Mouse (Mus musculus): ENCODE data around the gene Rnf181.

The Rnf181 gene

DNA sequence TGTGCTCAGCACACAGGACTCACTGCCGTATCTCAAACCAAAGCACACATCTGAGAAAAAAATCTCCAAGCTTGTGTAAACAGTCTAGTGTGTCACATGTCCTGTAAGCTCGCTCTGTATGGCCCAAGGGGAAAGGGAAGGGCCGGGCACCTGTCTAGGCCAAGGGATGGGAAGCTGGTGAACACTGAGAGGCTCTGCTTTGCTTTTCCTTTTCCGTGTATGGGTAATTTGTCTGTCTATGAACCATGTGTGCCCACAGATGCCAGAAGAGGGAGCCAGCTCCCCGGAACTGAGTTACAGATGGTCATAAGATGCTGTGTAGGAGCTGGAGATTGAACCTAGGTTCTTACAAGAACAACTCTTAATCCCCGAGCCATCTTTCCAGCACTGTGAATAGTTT, 40.5 kb downstream of the Rnf181 start:
- DNase-seq (ENCODE audit: low spot score), result no peak

DNA sequence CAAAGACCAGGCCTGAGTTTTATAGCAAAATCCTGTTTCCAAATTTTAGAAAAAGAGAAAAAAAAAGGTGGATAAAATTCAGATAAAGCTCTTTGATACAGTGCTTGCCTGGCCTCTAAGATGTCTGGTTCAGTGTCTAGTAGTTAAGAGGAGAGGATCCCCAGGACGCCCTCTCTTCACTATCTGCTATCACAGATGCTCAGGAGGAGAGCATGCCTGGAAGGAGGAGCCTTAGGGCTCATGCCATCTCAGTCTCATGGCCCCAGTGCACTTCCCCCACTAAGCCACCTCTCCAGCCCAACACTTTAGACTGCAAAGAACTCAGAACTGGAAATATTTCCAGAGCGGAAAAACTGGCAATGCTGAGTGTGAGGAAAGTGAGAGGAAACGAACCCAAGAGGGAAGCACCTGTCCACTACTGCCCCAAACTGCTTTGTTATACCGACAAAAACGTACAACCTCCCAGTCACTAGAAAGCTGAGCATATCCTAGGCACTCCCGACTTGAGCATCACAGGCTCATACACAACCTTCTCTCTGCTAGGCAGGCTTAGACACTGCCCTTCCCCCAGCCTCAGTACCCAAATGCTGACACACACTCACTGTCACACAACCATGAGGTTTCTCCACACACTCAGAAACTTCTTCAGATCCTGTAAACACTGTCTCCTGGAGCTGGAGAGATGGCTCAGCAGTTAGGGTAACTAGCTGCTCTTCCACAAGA, 42.8 kb downstream of the Rnf181 start:
- no peak for DNase-seq (ENCODE audit: low spot score)

DNA sequence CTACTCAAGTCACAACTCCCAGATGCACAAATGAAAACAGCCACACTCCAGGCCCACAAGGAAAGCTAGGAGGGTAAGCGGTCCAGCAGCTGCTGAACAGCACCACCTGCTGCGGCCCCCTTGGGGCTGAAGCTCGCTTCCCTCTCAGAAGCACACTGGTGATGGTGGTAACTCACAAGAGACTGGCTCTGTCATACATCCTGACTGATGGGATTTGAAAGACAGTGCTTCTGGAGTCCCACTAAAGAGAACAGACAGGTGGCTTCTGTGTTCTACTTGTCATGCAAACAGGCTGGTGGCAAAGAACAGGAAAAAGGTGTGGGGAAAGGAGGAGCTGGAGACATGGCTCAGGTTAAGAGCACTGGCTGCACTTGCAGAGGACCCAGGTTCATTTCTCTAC, 43.8 kb downstream of the Rnf181 start:
- DNase-seq (ENCODE audit: low spot score), result no peak

DNA sequence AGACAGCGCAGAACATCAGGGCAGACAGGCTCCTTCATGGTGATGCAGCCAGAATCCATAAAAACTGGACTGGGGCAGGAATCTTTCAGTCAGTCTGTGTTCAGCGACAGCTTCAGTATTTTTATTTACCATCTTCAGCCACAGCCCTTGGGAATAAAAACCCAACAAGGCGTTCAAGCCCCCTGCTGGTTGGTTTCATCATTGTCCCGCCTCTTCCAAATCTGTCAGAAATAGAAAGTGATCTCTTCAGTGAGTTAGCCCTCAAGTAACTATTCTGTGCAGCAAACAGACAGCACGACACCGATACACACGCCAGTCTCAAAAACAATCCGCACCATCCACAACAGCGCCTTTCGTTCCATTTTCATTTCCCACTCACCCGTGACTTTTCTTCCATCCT, 47.7 kb downstream of the Rnf181 start:
- peak; percentile 56 for DNase-seq (ENCODE audit: low spot score)

DNA sequence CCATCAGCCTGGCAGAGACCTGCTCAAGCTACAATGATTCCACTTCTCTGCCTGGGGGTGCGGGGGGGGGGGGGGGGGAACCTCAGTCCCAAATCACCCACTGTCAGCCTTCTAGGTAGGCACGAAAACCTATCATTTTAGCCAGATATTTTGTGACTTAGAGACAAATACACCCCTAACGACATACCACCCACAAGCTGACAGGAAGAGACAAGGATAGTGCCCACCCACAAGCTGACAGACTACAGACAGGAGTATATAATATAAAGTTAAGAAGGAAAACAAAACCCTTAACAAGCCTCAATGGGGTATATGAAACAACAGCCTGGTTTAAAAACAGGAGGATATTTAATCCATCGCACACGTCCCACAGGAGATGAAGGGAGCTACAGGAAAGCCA, 48.3 kb downstream of the Rnf181 start:
- no peak for DNase-seq (ENCODE audit: low spot score)

DNA sequence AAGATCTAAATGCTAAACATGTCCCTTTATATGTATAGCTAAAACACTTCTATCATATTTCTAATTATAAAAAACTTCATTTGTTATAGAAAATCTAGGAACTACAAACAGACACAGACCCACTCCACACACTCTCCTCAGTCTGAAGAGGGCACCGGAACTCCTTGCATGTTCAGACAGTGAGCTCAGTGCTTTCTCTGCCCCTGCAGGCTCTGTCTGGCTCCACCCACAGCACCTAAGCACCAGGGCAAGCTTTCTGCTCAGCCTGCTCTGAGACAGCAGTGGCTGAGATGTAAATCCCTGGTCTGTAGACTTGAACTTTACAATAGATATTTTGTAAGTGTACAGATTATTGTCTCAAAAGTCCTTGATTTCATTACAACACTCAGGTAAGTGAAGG, 50.7 kb downstream of the Rnf181 start:
- no peak for DNase-seq (ENCODE audit: low spot score)

DNA sequence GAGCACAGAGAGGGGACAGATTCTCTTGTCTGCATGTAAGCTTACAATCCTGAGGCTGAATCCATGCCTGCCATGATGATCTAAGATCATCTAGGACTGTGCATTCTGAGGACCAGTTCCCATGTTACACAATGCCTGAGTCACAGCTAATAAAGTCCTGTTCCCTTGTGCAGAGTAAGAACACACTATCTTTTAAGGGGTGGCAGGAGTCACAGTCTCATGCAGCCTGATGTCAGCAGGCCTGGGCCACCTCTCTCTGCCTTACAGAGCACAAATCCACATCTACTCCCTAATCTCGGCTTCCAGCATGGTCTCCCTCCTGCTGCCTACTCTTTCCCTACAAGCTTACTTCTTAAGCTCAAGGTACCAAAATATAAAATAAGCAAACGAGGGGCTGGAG, 51.4 kb downstream of the Rnf181 start:
- no peak for DNase-seq (ENCODE audit: low spot score)

DNA sequence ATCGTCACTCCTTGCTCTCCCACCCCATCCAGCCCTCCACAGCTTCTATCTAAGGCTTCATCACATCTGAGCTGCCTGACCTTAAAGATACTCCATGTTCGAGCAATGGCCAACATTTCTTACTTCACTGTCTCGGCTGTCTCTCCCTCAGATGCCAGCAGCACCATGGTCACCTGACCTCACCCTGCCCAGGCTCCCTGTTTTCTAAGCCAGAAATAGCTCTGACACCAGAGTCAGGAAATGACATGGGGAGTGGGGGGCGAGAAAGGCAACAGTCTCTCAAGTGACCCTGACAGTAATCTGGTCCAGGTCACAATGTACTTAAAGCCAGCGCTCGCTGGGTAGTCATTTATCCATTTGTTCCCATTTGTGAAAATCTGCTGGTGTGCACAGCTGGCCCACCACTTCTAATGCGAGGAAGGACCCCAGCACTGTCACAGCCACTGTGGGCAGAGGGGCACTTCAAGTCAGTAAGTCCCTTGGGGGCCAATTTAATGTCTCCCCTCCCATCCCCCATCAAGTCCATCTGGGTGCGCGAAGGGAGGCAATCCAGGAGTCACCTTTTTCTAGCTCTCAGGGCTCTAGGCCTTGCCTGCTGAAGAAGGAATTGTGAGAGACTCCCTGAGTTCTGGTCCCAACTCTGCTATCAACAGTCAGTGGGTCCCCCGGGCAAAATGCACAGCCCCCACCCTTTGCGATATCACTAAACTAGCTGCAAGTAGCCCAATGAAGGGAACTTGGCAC, 53.5 kb downstream of the Rnf181 start:
- no peak for DNase-seq (ENCODE audit: low spot score)

DNA sequence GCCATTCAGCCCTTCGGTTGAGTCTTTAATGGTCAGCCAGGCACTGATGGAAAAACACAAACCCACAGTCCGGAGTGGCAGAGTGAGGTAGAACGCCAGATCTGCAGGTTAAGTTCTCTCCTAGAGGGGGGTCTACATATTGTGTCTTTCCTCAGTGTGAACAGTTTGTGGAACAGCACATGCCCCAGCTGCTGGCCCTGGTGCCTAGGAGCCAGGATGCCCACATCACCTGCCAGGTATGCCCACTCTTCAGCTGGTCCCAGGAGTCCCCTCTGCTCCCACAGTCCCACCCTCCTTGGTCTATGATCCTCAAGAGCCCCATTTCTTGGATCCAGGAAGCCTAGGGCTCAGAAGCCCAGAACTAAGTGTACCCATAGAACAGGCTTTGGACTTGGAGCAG, 54.6 kb downstream of the Rnf181 start:
- DNase-seq (ENCODE audit: low spot score), result no peak
